Mouse (Mus musculus): ENCODE measurements around the gene Olfr10. TPM values are rescaled to one million over a fixed set of nuclear protein-coding genes. Genes with fewer than 3 reads are reported as not detected.
"Not testable (repeated sequence)": the region's sequence is repeated elsewhere in the genome, so short reads cannot be mapped to it uniquely, and the experiment has no call there.

Gene Olfr10
- polyA plus RNA-seq, 1 experiment: not detected

- WGBS: 26% methylated on average over 11 of the region's 11 CpGs
- H3K4me3 ChIP-seq (replicated peaks; ENCODE audit: insufficient read depth, low read depth, low read length): no peak overlapping the region
- no peak overlapping the region for H3K27ac ChIP-seq (ENCODE audit: insufficient read depth, low read length)
- H3K27me3 ChIP-seq (ENCODE audit: control insufficient read depth, insufficient read depth, low read length): no peaks in the 10 kb centered on the region
- no peak for DNase-seq
- no peak for TF ChIP-seq CTCF (IDR thresholded peaks at IDR 0.05; ENCODE audit: borderline replicate concordance, insufficient read depth, low read depth, low read length)
- no peak for TF ChIP-seq POLR2A (IDR thresholded peaks at IDR 0.05; ENCODE audit: borderline replicate concordance, insufficient read depth, low read length)
- H3K4me1 ChIP-seq (ENCODE audit: control insufficient read depth, insufficient read depth, low read length): no peaks in the 10 kb centered on the region
Measured at GRCm38 (mm10) chr11:49273834-49274519, 30.6 kb upstream of the Olfr10 start.

GRCm38 (mm10) chr11:49278222-49278621 lies 26.3 kb upstream of the Olfr10 start, which contains the start of gene Olfr1393:
TSS of gene Olfr1393 (plus strand) at chr11:49278304.
- no peak for TF ChIP-seq POLR2A (IDR thresholded peaks at IDR 0.05; ENCODE audit: borderline replicate concordance, insufficient read depth, low read length)
- TF ChIP-seq CTCF (IDR thresholded peaks at IDR 0.05; ENCODE audit: borderline replicate concordance, insufficient read depth, low read depth, low read length): no peak
- WGBS: 83% methylated on average over 3 of the region's 3 CpGs
- no peak for DNase-seq
- no peaks in the 10 kb centered on the region for H3K4me1 ChIP-seq (ENCODE audit: control insufficient read depth, insufficient read depth, low read length)
- no peak within 1 kb of the TSS for H3K4me3 ChIP-seq (replicated peaks; ENCODE audit: insufficient read depth, low read depth, low read length)
- no peak within 1 kb of the TSS for H3K27ac ChIP-seq (ENCODE audit: insufficient read depth, low read length)
- H3K27me3 ChIP-seq (ENCODE audit: control insufficient read depth, insufficient read depth, low read length): no peaks in the 10 kb centered on the region

GRCm38 (mm10) chr11:49284982-49285381 lies 19.6 kb upstream of the Olfr10 start, which contains the start of gene Olfr1392:
TSS of gene Olfr1392 (plus strand) at chr11:49285282.
- H3K27ac ChIP-seq (ENCODE audit: insufficient read depth, low read length); H3K27me3 ChIP-seq (ENCODE audit: control insufficient read depth, insufficient read depth, low read length); DNase-seq; H3K4me1 ChIP-seq (ENCODE audit: control insufficient read depth, insufficient read depth, low read length); H3K4me3 ChIP-seq (replicated peaks; ENCODE audit: insufficient read depth, low read depth, low read length): not testable (repeated sequence)
- WGBS: 47% methylated on average over 1 of the region's 1 CpGs

GRCm38 (mm10) chr11:49287251-49287650 lies 17.3 kb upstream of the Olfr10 start:
- no peaks in the 10 kb centered on the region for H3K4me1 ChIP-seq (ENCODE audit: control insufficient read depth, insufficient read depth, low read length)
- H3K4me3 ChIP-seq (replicated peaks; ENCODE audit: insufficient read depth, low read depth, low read length): no peak overlapping the region
- 74% methylated on average over 2 of the region's 2 CpGs for WGBS
- no peak overlapping the region for H3K27ac ChIP-seq (ENCODE audit: insufficient read depth, low read length)
- H3K27me3 ChIP-seq (ENCODE audit: control insufficient read depth, insufficient read depth, low read length): no peaks in the 10 kb centered on the region
- DNase-seq: no peak
- TF ChIP-seq CTCF (IDR thresholded peaks at IDR 0.05; ENCODE audit: borderline replicate concordance, insufficient read depth, low read depth, low read length) (no peak), POLR2A (IDR thresholded peaks at IDR 0.05; ENCODE audit: borderline replicate concordance, insufficient read depth, low read length) (no peak)

- no peak overlapping the region for H3K27ac ChIP-seq (ENCODE audit: insufficient read depth, low read length)
- WGBS: 39% methylated on average over 3 of the region's 3 CpGs
Measured at GRCm38 (mm10) chr11:49292777-49293176, 11.8 kb upstream of the Olfr10 start.

GRCm38 (mm10) chr11:49308547-49308946 lies 4.0 kb downstream of the Olfr10 start:
- not testable (repeated sequence) for H3K4me1 ChIP-seq (ENCODE audit: control insufficient read depth, insufficient read depth, low read length); H3K27ac ChIP-seq (ENCODE audit: insufficient read depth, low read length); H3K27me3 ChIP-seq (ENCODE audit: control insufficient read depth, insufficient read depth, low read length); DNase-seq; H3K4me3 ChIP-seq (replicated peaks; ENCODE audit: insufficient read depth, low read depth, low read length)
- WGBS: 80% methylated on average over 5 of the region's 5 CpGs

More at GRCm38 (mm10) chr11:49292777-49293176, 11.8 kb upstream of the Olfr10 start:
- no peak overlapping the region for H3K4me3 ChIP-seq (replicated peaks; ENCODE audit: insufficient read depth, low read depth, low read length)
- TF ChIP-seq POLR2A (IDR thresholded peaks at IDR 0.05; ENCODE audit: borderline replicate concordance, insufficient read depth, low read length) (no peak), CTCF (IDR thresholded peaks at IDR 0.05; ENCODE audit: borderline replicate concordance, insufficient read depth, low read depth, low read length) (no peak)
- DNase-seq: no peak
- no peaks in the 10 kb centered on the region for H3K27me3 ChIP-seq (ENCODE audit: control insufficient read depth, insufficient read depth, low read length)
- H3K4me1 ChIP-seq (ENCODE audit: control insufficient read depth, insufficient read depth, low read length): no peaks in the 10 kb centered on the region

- 83% methylated on average over 2 of the region's 2 CpGs for WGBS
- TF ChIP-seq CTCF (IDR thresholded peaks at IDR 0.05; ENCODE audit: borderline replicate concordance, insufficient read depth, low read depth, low read length) (no peak), POLR2A (IDR thresholded peaks at IDR 0.05; ENCODE audit: borderline replicate concordance, insufficient read depth, low read length) (no peak)
- DNase-seq: no peak
- H3K27ac ChIP-seq (ENCODE audit: insufficient read depth, low read length): no peak within 1 kb of the TSS
- no peaks in the 10 kb centered on the region for H3K4me1 ChIP-seq (ENCODE audit: control insufficient read depth, insufficient read depth, low read length)
- no peaks in the 10 kb centered on the region for H3K27me3 ChIP-seq (ENCODE audit: control insufficient read depth, insufficient read depth, low read length)
- H3K4me3 ChIP-seq (replicated peaks; ENCODE audit: insufficient read depth, low read depth, low read length): no peak within 1 kb of the TSS
Measured at GRCm38 (mm10) chr11:49322442-49322841, 17.9 kb downstream of the Olfr10 start, which contains the start of gene Olfr1391. TSS of gene Olfr1391 (plus strand) at chr11:49322742.

- 79% methylated on average over 3 of the region's 3 CpGs for WGBS
- Histone ChIP-seq H3K27me3 (ENCODE audit: control insufficient read depth, insufficient read depth, low read length) (no peaks in the 10 kb centered on the region), H3K4me1 (ENCODE audit: control insufficient read depth, insufficient read depth, low read length) (no peaks in the 10 kb centered on the region), H3K4me3 (replicated peaks; ENCODE audit: insufficient read depth, low read depth, low read length) (no peak overlapping the region), H3K27ac (ENCODE audit: insufficient read depth, low read length) (no peak overlapping the region)
- DNase-seq: no peak
- no peak for TF ChIP-seq CTCF (IDR thresholded peaks at IDR 0.05; ENCODE audit: borderline replicate concordance, insufficient read depth, low read depth, low read length)
- TF ChIP-seq POLR2A (IDR thresholded peaks at IDR 0.05; ENCODE audit: borderline replicate concordance, insufficient read depth, low read length): no peak
Measured at GRCm38 (mm10) chr11:49326726-49327125, 22.2 kb downstream of the Olfr10 start.
